Mouse (Mus musculus) forebrain, embryonic 10.5 days (tissue): ENCODE data around the gene Rhbdd3. TPM values are rescaled to one million over a fixed set of nuclear protein-coding genes. Genes with fewer than 3 reads are reported as not detected.

ENCODE experiments used
- DNase-seq: peaks from one replicate; pipeline ENCODE4 v3.0.0-alpha.2; 2017; ENCODE audit warnings: low spot score; ENCODE audit errors: extremely low spot score
- H3K27ac ChIP-seq: fragments of 300-500 bp; sonication (generic); 2 replicates; pipeline ENCODE4 v1.5.1; 2016; ENCODE audit warnings: mild to moderate bottlenecking
- H3K27me3 ChIP-seq: fragments of 300-500 bp; sonication (generic); 2 replicates; pipeline ENCODE4 v1.6.1; 2016; ENCODE audit warnings: mild to moderate bottlenecking; ENCODE audit not compliant: poor library complexity, severe bottlenecking
- H3K36me3 ChIP-seq: fragments of 300-500 bp; sonication (generic); replicated peaks from 2 replicates; pipeline ENCODE4 v1.6.1; 2016; ENCODE audit warnings: mild to moderate bottlenecking, moderate library complexity
- H3K4me1 ChIP-seq: fragments of 300-500 bp; sonication (generic); 2 replicates; pipeline ENCODE4 v1.6.1; 2016
- H3K4me3 ChIP-seq: fragments of 300-500 bp; sonication (generic); 2 replicates; pipeline ENCODE4 v1.5.1; 2016; ENCODE audit warnings: mild to moderate bottlenecking, moderate library complexity
- H3K9me3 ChIP-seq: fragments of 300-500 bp; sonication (generic); 2 replicates; pipeline ENCODE4 v1.6.1; 2016; ENCODE audit warnings: mild to moderate bottlenecking, moderate library complexity
- WGBS: fragments of 180-500 bp; shearing (Covaris S2); methylation state at CpG from one replicate; pipeline ENCODE4 v1.1.7; 2016; 5-methylcytosine and 5-hydroxymethylcytosine counted together
- polyA plus RNA-seq: library from polyadenylated mRNA; unstranded; fragments of >200 nt; fragmentation: Nextera tagmentation; extraction: Ambion mirVana; gene quantifications from 2 replicates; pipeline ENCODE4 v1.2.1, GENCODE M21; 2016

Rhbdd3 gene
- polyA plus RNA-seq, 1 experiment from 2014 or later: 29.7 TPM

GRCm38 (mm10) chr11:5103986-5104509 is 5.3 kb downstream of the Rhbdd3 start:
- Histone ChIP-seq H3K4me1 (peaks cover 16% of the 10 kb centered on the region), H3K4me3 (no peak overlapping the region), H3K27ac (no peak overlapping the region), H3K36me3 (peaks cover 40% of the 10 kb centered on the region), H3K27me3 (no peaks in the 10 kb centered on the region), H3K9me3 (no peaks in the 10 kb centered on the region)
- no peak for DNase-seq
- 97% methylated on average over 4 of the region's 4 CpGs for WGBS

- peaks cover 24% of the 10 kb centered on the region for H3K36me3 ChIP-seq
- no peaks in the 10 kb centered on the region for H3K27me3 ChIP-seq
- no peak overlapping the region for H3K27ac ChIP-seq
- H3K4me1 ChIP-seq: peaks cover 6% of the 10 kb centered on the region; the same call in 1 of the 2 replicates
- 81% methylated on average over 8 of the region's 8 CpGs for WGBS
- H3K4me3 ChIP-seq: no peak overlapping the region
- no peaks in the 10 kb centered on the region for H3K9me3 ChIP-seq
- DNase-seq: no peak
Measured at GRCm38 (mm10) chr11:5109441-5109840, 10.7 kb downstream of the Rhbdd3 start.

- Histone ChIP-seq H3K4me1 (peaks cover 10% of the 10 kb centered on the region; the same call in 1 of the 2 replicates), H3K36me3 (peaks cover 23% of the 10 kb centered on the region), H3K4me3 (no peak overlapping the region), H3K27me3 (no peaks in the 10 kb centered on the region), H3K9me3 (no peaks in the 10 kb centered on the region), H3K27ac (no peak overlapping the region)
- WGBS: 87% methylated on average over 7 of the region's 7 CpGs
- no peak for DNase-seq
Measured at GRCm38 (mm10) chr11:5113645-5114044, 14.9 kb downstream of the Rhbdd3 start.

- DNase-seq: peak; percentile 86
- Histone ChIP-seq H3K36me3 (peaks cover 20% of the 10 kb centered on the region), H3K4me1 (peaks cover 10% of the 10 kb centered on the region; the same call in 1 of the 2 replicates), H3K27ac (peak overlapping the region; percentile 40), H3K4me3 (no peak overlapping the region), H3K9me3 (no peaks in the 10 kb centered on the region), H3K27me3 (no peaks in the 10 kb centered on the region)
- WGBS: 29% methylated on average over 13 of the region's 13 CpGs
Measured at GRCm38 (mm10) chr11:5114931-5115581, 16.3 kb downstream of the Rhbdd3 start.

- H3K27me3 ChIP-seq: no peaks in the 10 kb centered on the region
- peaks cover 31% of the 10 kb centered on the region for H3K36me3 ChIP-seq
- 89% methylated on average over 4 of the region's 4 CpGs for WGBS
- H3K4me1 ChIP-seq: peaks cover 39% of the 10 kb centered on the region
- no peak for DNase-seq
- H3K9me3 ChIP-seq: peaks cover 7% of the 10 kb centered on the region; the same call in 1 of the 2 replicates
- no peak overlapping the region for H3K27ac ChIP-seq
- H3K4me3 ChIP-seq: no peak overlapping the region
Measured at GRCm38 (mm10) chr11:5125713-5126112, 27.0 kb downstream of the Rhbdd3 start.

GRCm38 (mm10) chr11:5129035-5129480 is 30.3 kb downstream of the Rhbdd3 start:
- Histone ChIP-seq H3K9me3 (peaks cover 3% of the 10 kb centered on the region; the same call in 1 of the 2 replicates), H3K4me3 (peak overlapping the region; percentile 30), H3K36me3 (peaks cover 17% of the 10 kb centered on the region), H3K27ac (peak overlapping the region; percentile 87), H3K27me3 (no peaks in the 10 kb centered on the region), H3K4me1 (peaks cover 48% of the 10 kb centered on the region)
- peak; percentile 53 for DNase-seq
- 25% methylated on average over 5 of the region's 5 CpGs for WGBS

GRCm38 (mm10) chr11:5130111-5130665 is 31.5 kb downstream of the Rhbdd3 start:
- DNase-seq: no peak
- WGBS: 52% methylated on average over 4 of the region's 4 CpGs
- peak overlapping the region; percentile 87 for H3K27ac ChIP-seq
- no peak overlapping the region for H3K4me3 ChIP-seq
- H3K4me1 ChIP-seq: peaks cover 48% of the 10 kb centered on the region
- peaks cover 12% of the 10 kb centered on the region; the same call in 1 of the 2 replicates for H3K36me3 ChIP-seq
- H3K9me3 ChIP-seq: no peaks in the 10 kb centered on the region
- no peaks in the 10 kb centered on the region for H3K27me3 ChIP-seq

GRCm38 (mm10) chr11:5132751-5133150 is 34.0 kb downstream of the Rhbdd3 start:
- no peaks in the 10 kb centered on the region for H3K27me3 ChIP-seq
- peaks cover 42% of the 10 kb centered on the region for H3K4me1 ChIP-seq
- peaks cover 10% of the 10 kb centered on the region; the same call in 1 of the 2 replicates for H3K36me3 ChIP-seq
- 87% methylated on average over 4 of the region's 4 CpGs for WGBS
- DNase-seq: no peak
- no peaks in the 10 kb centered on the region for H3K9me3 ChIP-seq
- H3K27ac ChIP-seq: no peak overlapping the region
- no peak overlapping the region for H3K4me3 ChIP-seq

GRCm38 (mm10) chr11:5135914-5136313 is 37.2 kb downstream of the Rhbdd3 start:
- Histone ChIP-seq H3K36me3 (peaks cover 27% of the 10 kb centered on the region), H3K27ac (peak overlapping the region; percentile 48; the same call in 1 of the 2 replicates), H3K27me3 (no peaks in the 10 kb centered on the region), H3K4me3 (no peak overlapping the region), H3K9me3 (no peaks in the 10 kb centered on the region), H3K4me1 (peaks cover 20% of the 10 kb centered on the region)
- WGBS: 83% methylated on average over 11 of the region's 11 CpGs
- DNase-seq: no peak

GRCm38 (mm10) chr11:5138642-5139041 is 39.9 kb downstream of the Rhbdd3 start:
- peaks cover 24% of the 10 kb centered on the region for H3K36me3 ChIP-seq
- no peaks in the 10 kb centered on the region for H3K9me3 ChIP-seq
- no peaks in the 10 kb centered on the region for H3K27me3 ChIP-seq
- no peak overlapping the region for H3K27ac ChIP-seq
- peaks cover 12% of the 10 kb centered on the region for H3K4me1 ChIP-seq
- no peak overlapping the region for H3K4me3 ChIP-seq
- DNase-seq: no peak
- WGBS: 90% methylated on average over 2 of the region's 2 CpGs

GRCm38 (mm10) chr11:5139372-5139771 is 40.6 kb downstream of the Rhbdd3 start:
- H3K4me1 ChIP-seq: peaks cover 12% of the 10 kb centered on the region
- 0 out of 2 replicates have a peak overlapping the region, but pooled peaks have one; percentile 35 for H3K27ac ChIP-seq
- WGBS: 83% methylated on average over 9 of the region's 9 CpGs
- no peaks in the 10 kb centered on the region for H3K9me3 ChIP-seq
- no peaks in the 10 kb centered on the region for H3K27me3 ChIP-seq
- no peak for DNase-seq
- H3K36me3 ChIP-seq: peaks cover 32% of the 10 kb centered on the region
- no peak overlapping the region for H3K4me3 ChIP-seq

GRCm38 (mm10) chr11:5140619-5141018 is 41.9 kb downstream of the Rhbdd3 start:
- peaks cover 15% of the 10 kb centered on the region for H3K4me1 ChIP-seq
- H3K9me3 ChIP-seq: no peaks in the 10 kb centered on the region
- 0 out of 2 replicates have a peak overlapping the region, but pooled peaks have one; percentile 40 for H3K27ac ChIP-seq
- no peak for DNase-seq
- 82% methylated on average over 8 of the region's 8 CpGs for WGBS
- no peak overlapping the region for H3K4me3 ChIP-seq
- peaks cover 33% of the 10 kb centered on the region for H3K36me3 ChIP-seq
- no peaks in the 10 kb centered on the region for H3K27me3 ChIP-seq

- WGBS: 88% methylated on average over 5 of the region's 5 CpGs
- no peak overlapping the region for H3K27ac ChIP-seq
- peaks cover 17% of the 10 kb centered on the region for H3K4me1 ChIP-seq
- no peak overlapping the region for H3K4me3 ChIP-seq
- DNase-seq: no peak
- peaks cover 35% of the 10 kb centered on the region for H3K36me3 ChIP-seq
- H3K9me3 ChIP-seq: no peaks in the 10 kb centered on the region
- H3K27me3 ChIP-seq: no peaks in the 10 kb centered on the region
Measured at GRCm38 (mm10) chr11:5141252-5141651, 42.5 kb downstream of the Rhbdd3 start.
